Mouse (Mus musculus) embryonic facial prominence, embryonic 11.5 days (tissue): ENCODE measurements around the gene Adap1. TPM values are rescaled to one million over a fixed set of nuclear protein-coding genes. Genes with fewer than 3 reads are reported as not detected.
"Not testable (repeated sequence)": the region's sequence is repeated elsewhere in the genome, so short reads cannot be mapped to it uniquely, and the experiment has no call there.

Experiments used
- ATAC-seq: fragments of 200-750 bp; cut with Nextera tagmentation; replicated peaks from 2 replicates; pipeline ENCODE4 v1.8.0; 2017; ENCODE audit warnings: low read depth; ENCODE audit not compliant: insufficient number of reproducible peaks, low FRiP score, low TSS enrichment
- DNase-seq: peaks from one replicate; pipeline ENCODE4 v3.0.0-alpha.2; 2015; ENCODE audit warnings: low spot score
- H3K27ac ChIP-seq: fragments of 300-500 bp; sonication (generic); replicated peaks from 2 replicates; pipeline ENCODE4 v1.5.1; 2014; ENCODE audit warnings: mild to moderate bottlenecking, low read depth, low read length, control low read depth
- H3K27me3 ChIP-seq: fragments of 300-500 bp; sonication (generic); 2 replicates; pipeline ENCODE4 v1.6.1; 2014; ENCODE audit warnings: mild to moderate bottlenecking, low read length, moderate library complexity, mixed read lengths; ENCODE audit not compliant: control insufficient read depth, insufficient read depth
- H3K36me3 ChIP-seq: fragments of 300-500 bp; sonication (generic); replicated peaks from 2 replicates; pipeline ENCODE4 v1.6.1; 2014; ENCODE audit warnings: low read depth, mild to moderate bottlenecking, low read length, moderate library complexity, mixed read lengths; ENCODE audit not compliant: control insufficient read depth, insufficient read depth
- H3K4me1 ChIP-seq: fragments of 300-500 bp; sonication (generic); 2 replicates; pipeline ENCODE4 v1.6.1; 2014; ENCODE audit warnings: low read length, mixed read lengths; ENCODE audit not compliant: control insufficient read depth, insufficient read depth
- H3K4me2 ChIP-seq: fragments of 300-500 bp; sonication (generic); 2 replicates; pipeline ENCODE4 v1.6.1; 2014; ENCODE audit warnings: low read depth, mild to moderate bottlenecking, control low read depth, low read length, moderate library complexity
- H3K4me3 ChIP-seq: fragments of 300-500 bp; sonication (generic); 2 replicates; pipeline ENCODE4 v1.5.1; 2014; ENCODE audit warnings: low read depth, low read length, control low read depth
- H3K9ac ChIP-seq: fragments of 300-500 bp; sonication (generic); replicated peaks from 2 replicates; pipeline ENCODE4 v1.6.1; 2014; ENCODE audit warnings: mild to moderate bottlenecking, control low read depth, low read length
- H3K9me3 ChIP-seq: fragments of 300-500 bp; sonication (generic); replicated peaks from 2 replicates; pipeline ENCODE4 v1.6.1; 2016; ENCODE audit warnings: mild to moderate bottlenecking, low read length, inconsistent platforms, mixed read lengths; ENCODE audit not compliant: control insufficient read depth
- WGBS: fragments of 180-500 bp; shearing (Covaris S2); extraction: QIAGEN DNeasy Blood & Tissue Kit; methylation state at CpG from one replicate; pipeline ENCODE4 v1.1.7; 2014; 5-methylcytosine and 5-hydroxymethylcytosine counted together
- polyA plus RNA-seq: library from polyadenylated mRNA; unstranded; fragments of >200 nt; fragmentation: Nextera tagmentation; extraction: Ambion mirVana; gene quantifications from 2 replicates; pipeline ENCODE4 v1.2.1, GENCODE M21; 2014

Gene Adap1
- polyA plus RNA-seq, 1 experiment from 2014 or later: 1.7 TPM

DNA sequence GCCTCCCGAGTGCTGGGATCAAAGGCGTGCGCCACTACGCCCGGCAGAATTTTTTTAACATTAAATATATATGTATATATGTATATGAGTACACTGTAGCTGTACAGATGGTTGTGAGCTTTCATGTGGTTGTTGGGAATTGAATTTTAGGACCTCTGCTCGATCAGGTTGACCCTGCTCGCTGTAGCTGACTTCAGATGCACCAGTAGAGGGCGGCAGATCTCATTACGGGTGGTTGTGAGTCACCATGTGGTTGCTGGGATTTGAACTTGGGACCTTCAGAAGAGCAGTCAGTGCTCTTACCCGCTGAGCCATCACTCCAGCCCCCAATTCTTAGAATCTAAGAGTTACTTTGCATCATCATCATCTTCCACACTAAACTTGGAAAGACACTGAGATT is 9.0 kb upstream of the Adap1 start:
- not testable (repeated sequence) for ATAC-seq, H3K27me3 ChIP-seq, H3K4me3 ChIP-seq, H3K27ac ChIP-seq, DNase-seq, H3K9ac ChIP-seq, H3K9me3 ChIP-seq, H3K4me2 ChIP-seq, H3K36me3 ChIP-seq, H3K4me1 ChIP-seq
- 84% methylated on average over 10 of the region's 10 CpGs for WGBS

DNA sequence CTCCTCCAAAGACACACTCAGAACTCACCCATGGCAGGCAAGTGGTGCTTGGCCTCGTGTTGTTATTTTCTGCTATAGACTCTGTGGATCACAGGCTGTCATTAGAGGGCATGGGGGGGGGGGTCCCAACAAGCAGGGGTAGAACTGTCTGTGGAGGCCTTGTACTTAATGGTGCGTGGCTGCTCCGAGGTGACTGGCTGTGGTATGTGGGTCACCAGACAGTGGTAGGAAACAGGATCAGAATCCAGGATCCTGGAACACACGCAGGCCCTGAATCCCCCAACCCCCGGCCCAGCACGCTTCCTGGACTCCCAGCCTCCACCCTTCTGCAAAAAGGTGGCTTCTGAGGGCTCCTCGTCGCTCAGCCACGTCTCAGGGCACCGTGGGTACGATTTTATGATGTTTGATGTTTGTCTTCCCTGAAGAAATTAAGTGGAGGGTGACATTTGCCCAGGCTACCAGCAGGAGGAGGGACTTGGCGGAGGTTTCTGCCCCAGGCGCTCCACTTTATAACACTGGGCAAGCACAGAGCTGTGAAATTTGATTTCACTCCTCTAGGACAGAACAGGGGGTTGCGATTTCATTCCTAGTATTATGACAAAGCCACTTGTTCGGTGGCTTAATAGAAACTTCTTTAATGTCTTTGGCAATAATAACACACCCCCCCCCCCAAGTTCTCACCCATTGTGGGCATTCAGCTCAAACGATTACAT is 8.0 kb upstream of the Adap1 start:
- H3K4me1 ChIP-seq: no peaks in the 10 kb centered on the region
- no peak overlapping the region for H3K9ac ChIP-seq
- H3K27me3 ChIP-seq: no peaks in the 10 kb centered on the region
- no peak overlapping the region for H3K4me3 ChIP-seq
- peaks cover 3% of the 10 kb centered on the region for H3K36me3 ChIP-seq
- WGBS: 81% methylated on average over 16 of the region's 16 CpGs
- no peak overlapping the region for H3K4me2 ChIP-seq
- ATAC-seq (no peak), DNase-seq (no peak)
- H3K9me3 ChIP-seq: no peaks in the 10 kb centered on the region
- H3K27ac ChIP-seq: no peak overlapping the region

- H3K36me3 ChIP-seq: peaks cover 2% of the 10 kb centered on the region; the same call in 1 of the 2 replicates
- no peak overlapping the region for H3K9ac ChIP-seq
- ATAC-seq: no peak
Measured at GRCm38 (mm10) chr5:139332590-139333272, 7.3 kb upstream of the Adap1 start.

GRCm38 (mm10) chr5:139331742-139332141 is 6.3 kb upstream of the Adap1 start:
- ATAC-seq (no peak), DNase-seq (peak; percentile 87)
- Histone ChIP-seq H3K4me2 (no peak overlapping the region), H3K9me3 (no peaks in the 10 kb centered on the region), H3K27me3 (no peaks in the 10 kb centered on the region), H3K4me1 (no peaks in the 10 kb centered on the region), H3K4me3 (no peak overlapping the region), H3K27ac (no peak overlapping the region), H3K36me3 (no peaks in the 10 kb centered on the region), H3K9ac (no peak overlapping the region)
- 15% methylated on average over 8 of the region's 8 CpGs for WGBS

More at GRCm38 (mm10) chr5:139332590-139333272, 7.3 kb upstream of the Adap1 start:
- Histone ChIP-seq H3K27me3 (no peaks in the 10 kb centered on the region), H3K27ac (no peak overlapping the region), H3K4me1 (no peaks in the 10 kb centered on the region), H3K4me2 (no peak overlapping the region), H3K9me3 (no peaks in the 10 kb centered on the region), H3K4me3 (no peak overlapping the region)
- 88% methylated on average over 8 of the region's 8 CpGs for WGBS
- no peak for DNase-seq

DNA sequence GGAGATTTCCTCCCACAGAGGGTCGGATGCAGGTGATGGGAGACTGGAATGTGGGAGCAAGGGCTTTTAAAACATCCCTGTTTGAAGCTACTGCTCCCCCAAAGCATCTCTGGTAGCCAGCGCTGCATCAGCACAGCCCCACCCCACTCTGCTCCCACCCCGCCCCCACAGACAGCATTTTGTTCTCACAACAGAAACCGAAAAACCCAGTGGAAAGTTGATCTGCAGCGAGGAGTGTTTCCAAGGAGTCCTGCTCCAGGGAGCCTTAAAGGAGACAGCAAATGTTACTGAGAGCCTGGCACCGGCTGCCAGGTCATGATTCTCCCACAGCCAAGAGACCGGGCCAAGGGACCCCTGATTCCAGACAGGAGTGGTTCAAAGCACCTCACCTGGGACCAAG is 5.3 kb upstream of the Adap1 start:
- H3K4me3 ChIP-seq: no peak overlapping the region
- no peak for ATAC-seq
- no peak for DNase-seq
- H3K27me3 ChIP-seq: peaks cover 4% of the 10 kb centered on the region
- WGBS: 72% methylated on average over 7 of the region's 7 CpGs
- no peak overlapping the region for H3K9ac ChIP-seq
- no peaks in the 10 kb centered on the region for H3K36me3 ChIP-seq
- no peak overlapping the region for H3K4me2 ChIP-seq
- no peak overlapping the region for H3K27ac ChIP-seq
- H3K9me3 ChIP-seq: no peaks in the 10 kb centered on the region
- no peaks in the 10 kb centered on the region for H3K4me1 ChIP-seq

DNA sequence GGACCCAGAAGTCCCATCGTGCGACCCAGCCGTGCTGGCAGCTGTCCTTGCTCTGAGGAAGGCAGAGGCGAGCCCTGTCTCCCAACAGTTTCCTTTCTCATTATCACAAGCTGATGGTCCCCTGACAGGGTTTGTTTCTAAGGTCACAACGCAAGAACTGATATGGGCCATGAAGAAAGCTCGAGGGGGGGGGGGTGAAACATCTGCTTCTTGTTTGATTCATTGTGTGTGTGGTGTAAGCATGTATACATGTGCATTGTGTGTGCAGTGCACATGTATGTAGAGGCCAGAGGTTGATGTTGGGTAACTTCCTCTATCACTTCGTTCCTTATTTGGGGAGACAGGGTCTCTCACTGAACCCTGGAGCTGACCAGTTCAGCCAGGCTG is 2.2 kb upstream of the Adap1 start:
- Histone ChIP-seq H3K27ac (no peak overlapping the region), H3K27me3 (peaks cover 27% of the 10 kb centered on the region), H3K4me2 (no peak overlapping the region), H3K9ac (no peak overlapping the region), H3K9me3 (no peaks in the 10 kb centered on the region), H3K4me1 (no peaks in the 10 kb centered on the region), H3K36me3 (no peaks in the 10 kb centered on the region), H3K4me3 (no peak overlapping the region)
- WGBS: 76% methylated on average over 7 of the region's 7 CpGs
- ATAC-seq: no peak
- no peak for DNase-seq

- H3K4me2 ChIP-seq: no peak overlapping the region
- WGBS: 73% methylated on average over 7 of the region's 7 CpGs
- DNase-seq (no peak), ATAC-seq (no peak)
- H3K4me3 ChIP-seq: no peak overlapping the region
- H3K27ac ChIP-seq: no peak overlapping the region
- H3K4me1 ChIP-seq: no peaks in the 10 kb centered on the region
- H3K27me3 ChIP-seq: peaks cover 27% of the 10 kb centered on the region
- no peaks in the 10 kb centered on the region for H3K9me3 ChIP-seq
- no peak overlapping the region for H3K9ac ChIP-seq
- H3K36me3 ChIP-seq: no peaks in the 10 kb centered on the region
Measured at GRCm38 (mm10) chr5:139326986-139327633, 1.7 kb upstream of the Adap1 start.

DNA sequence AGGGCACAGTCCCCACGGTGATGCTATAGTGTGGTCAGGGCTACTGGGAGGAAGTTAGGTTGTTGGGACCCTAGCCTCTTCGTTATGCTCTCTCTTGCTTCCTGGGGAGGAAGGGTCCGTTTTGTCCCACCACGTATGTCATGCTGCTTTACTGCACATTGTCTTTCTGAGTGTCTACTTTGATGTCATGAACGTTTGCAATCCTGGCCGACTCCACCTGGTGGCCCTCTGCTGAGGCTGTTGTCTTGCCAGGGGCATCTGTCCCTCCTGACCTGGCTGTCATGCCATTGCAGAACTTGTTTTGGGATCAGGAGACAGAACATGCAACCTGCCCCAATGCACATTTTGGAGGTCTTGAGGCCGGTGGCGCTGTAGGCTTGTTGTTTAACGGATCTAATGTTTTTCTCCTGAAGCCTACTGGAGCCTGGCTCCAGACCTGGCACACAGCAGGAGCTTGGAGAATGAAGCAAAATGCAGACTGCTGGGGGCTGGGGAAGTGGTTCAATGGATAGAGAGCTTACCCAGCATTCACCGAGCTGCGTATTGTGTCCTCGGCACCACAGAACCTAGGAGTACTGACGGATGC is 782 bp upstream of the Adap1 start:
- Histone ChIP-seq H3K9ac (no peak overlapping the region), H3K27me3 (peaks cover 27% of the 10 kb centered on the region), H3K36me3 (no peaks in the 10 kb centered on the region), H3K4me1 (no peaks in the 10 kb centered on the region), H3K4me3 (no peak overlapping the region), H3K4me2 (no peak overlapping the region), H3K9me3 (no peaks in the 10 kb centered on the region), H3K27ac (no peak overlapping the region)
- 70% methylated on average over 13 of the region's 13 CpGs for WGBS
- DNase-seq (no peak), ATAC-seq (no peak)
